Mouse (Mus musculus): ENCODE measurements around the gene Cish. TPM values are rescaled to one million over a fixed set of nuclear protein-coding genes. Genes with fewer than 3 reads are reported as not detected.
A peak's percentile ranks its signal among the peaks of the same experiment; 100 is the strongest.

Cish gene
- total RNA-seq, 2 experiments from 2014 or later, result 31.7 to 31.8 TPM

GRCm38 (mm10) chr9:107277603-107278002 is 18.2 kb upstream of the Cish start:
- peak; percentile 76 to 86 for DNase-seq

GRCm38 (mm10) chr9:107278126-107278525 is 17.7 kb upstream of the Cish start:
- no peak for DNase-seq

- DNase-seq, result peak; percentile 79 to 81
Observed at GRCm38 (mm10) chr9:107278527-107279377, 17.1 kb upstream of the Cish start.

- no peak for DNase-seq
Observed at GRCm38 (mm10) chr9:107279378-107280321, 16.2 kb upstream of the Cish start.

- DNase-seq, result peak; percentile 45 to 74
Observed at GRCm38 (mm10) chr9:107280322-107281027, 15.4 kb upstream of the Cish start.

- no peak for DNase-seq
Observed at GRCm38 (mm10) chr9:107281241-107281987, 14.4 kb upstream of the Cish start.

- DNase-seq, result no peak
Observed at GRCm38 (mm10) chr9:107282951-107283350, 12.9 kb upstream of the Cish start.

- peak in 1 of 2 experiments; percentile 45 for DNase-seq
Observed at GRCm38 (mm10) chr9:107285009-107285408, 10.8 kb upstream of the Cish start.

- DNase-seq, result no peak
Observed at GRCm38 (mm10) chr9:107287294-107287693, 8.5 kb upstream of the Cish start.

- no peak for DNase-seq
Observed at GRCm38 (mm10) chr9:107288105-107288650, 7.6 kb upstream of the Cish start.

- peak in 1 of 2 experiments; percentile 24 for DNase-seq
Observed at GRCm38 (mm10) chr9:107288711-107289110, 7.1 kb upstream of the Cish start.

- DNase-seq, result peak; percentile 92
Observed at GRCm38 (mm10) chr9:107289211-107290076, 6.4 kb upstream of the Cish start, which contains the start of gene Mapkapk3. TSS of gene Mapkapk3 (minus strand) at chr9:107289877.

- DNase-seq, result peak; percentile 83 to 88
Observed at GRCm38 (mm10) chr9:107290897-107291296, 4.9 kb upstream of the Cish start.

GRCm38 (mm10) chr9:107294249-107294648 is 1.6 kb upstream of the Cish start:
- peak; percentile 84 to 90 for DNase-seq

- DNase-seq, result no peak
Observed at GRCm38 (mm10) chr9:107295616-107296015, 210 bp upstream of the Cish start.

GRCm38 (mm10) chr9:107296041-107296440 is 215 bp downstream of the Cish start:
- DNase-seq, result no peak

- peak; percentile 92 for DNase-seq
Observed at GRCm38 (mm10) chr9:107296501-107296965, 707 bp downstream of the Cish start.

- DNase-seq, result no peak
Observed at GRCm38 (mm10) chr9:107297059-107297458, 1.2 kb downstream of the Cish start.

GRCm38 (mm10) chr9:107297658-107298057 is 1.8 kb downstream of the Cish start:
- DNase-seq, result no peak
